Mouse (Mus musculus) hindbrain, embryonic 16.5 days (tissue): ENCODE results near the gene Tmem126a. TPM values are rescaled to one million over a fixed set of nuclear protein-coding genes. Genes with fewer than 3 reads are reported as not detected.

Experiments used
- ATAC-seq: fragments of 200-750 bp; cut with Nextera tagmentation; 2 replicates; pipeline ENCODE4 v1.8.0; 2017; ENCODE audit warnings: moderate TSS enrichment, moderate library complexity
- H3K27ac ChIP-seq: fragments of 300-500 bp; sonication (generic); 2 replicates; pipeline ENCODE4 v1.5.1; 2014; ENCODE audit warnings: low read depth, mild to moderate bottlenecking, control low read depth, low read length, moderate library complexity
- H3K27me3 ChIP-seq: fragments of 300-500 bp; sonication (generic); replicated peaks from 2 replicates; pipeline ENCODE4 v1.6.1; 2014; ENCODE audit warnings: low read length; ENCODE audit not compliant: control insufficient read depth, insufficient read depth
- H3K36me3 ChIP-seq: fragments of 300-500 bp; sonication (generic); 2 replicates; pipeline ENCODE4 v1.6.1; 2014; ENCODE audit warnings: mild to moderate bottlenecking, low read length, moderate library complexity, mixed read lengths; ENCODE audit not compliant: control insufficient read depth, insufficient read depth
- H3K4me1 ChIP-seq: fragments of 300-500 bp; sonication (generic); 2 replicates; pipeline ENCODE4 v1.6.1; 2014; ENCODE audit warnings: low read depth, low read length; ENCODE audit not compliant: control insufficient read depth, insufficient read depth
- H3K4me2 ChIP-seq: fragments of 300-500 bp; sonication (generic); 2 replicates; pipeline ENCODE4 v1.6.1; 2014; ENCODE audit warnings: mild to moderate bottlenecking, low read length, control low read depth, moderate library complexity
- H3K4me3 ChIP-seq: fragments of 300-500 bp; sonication (generic); 2 replicates; pipeline ENCODE4 v1.5.1; 2014; ENCODE audit warnings: mild to moderate bottlenecking, low read length, control low read depth, moderate library complexity
- H3K9ac ChIP-seq: fragments of 300-500 bp; sonication (generic); 2 replicates; pipeline ENCODE4 v1.6.1; 2014; ENCODE audit warnings: low read depth, mild to moderate bottlenecking, control low read depth, low read length, moderate library complexity
- H3K9me3 ChIP-seq: fragments of 300-500 bp; sonication (generic); 2 replicates; pipeline ENCODE4 v1.6.1; 2014; ENCODE audit warnings: mild to moderate bottlenecking, low read length, moderate library complexity; ENCODE audit not compliant: control insufficient read depth
- WGBS: fragments of 180-500 bp; shearing (Covaris S2); extraction: QIAGEN DNeasy Blood & Tissue Kit; methylation state at CpG from one replicate; pipeline ENCODE4 v1.1.7; 2014; 5-methylcytosine and 5-hydroxymethylcytosine counted together
- polyA plus RNA-seq: library from polyadenylated mRNA; unstranded; fragments of >200 nt; fragmentation: Nextera tagmentation; extraction: Ambion mirVana; gene quantifications from 2 replicates; pipeline ENCODE4 v1.2.1, GENCODE M21; 2015

Tmem126a gene
- 123 and 136 TPM in 2 replicates for polyA plus RNA-seq

DNA sequence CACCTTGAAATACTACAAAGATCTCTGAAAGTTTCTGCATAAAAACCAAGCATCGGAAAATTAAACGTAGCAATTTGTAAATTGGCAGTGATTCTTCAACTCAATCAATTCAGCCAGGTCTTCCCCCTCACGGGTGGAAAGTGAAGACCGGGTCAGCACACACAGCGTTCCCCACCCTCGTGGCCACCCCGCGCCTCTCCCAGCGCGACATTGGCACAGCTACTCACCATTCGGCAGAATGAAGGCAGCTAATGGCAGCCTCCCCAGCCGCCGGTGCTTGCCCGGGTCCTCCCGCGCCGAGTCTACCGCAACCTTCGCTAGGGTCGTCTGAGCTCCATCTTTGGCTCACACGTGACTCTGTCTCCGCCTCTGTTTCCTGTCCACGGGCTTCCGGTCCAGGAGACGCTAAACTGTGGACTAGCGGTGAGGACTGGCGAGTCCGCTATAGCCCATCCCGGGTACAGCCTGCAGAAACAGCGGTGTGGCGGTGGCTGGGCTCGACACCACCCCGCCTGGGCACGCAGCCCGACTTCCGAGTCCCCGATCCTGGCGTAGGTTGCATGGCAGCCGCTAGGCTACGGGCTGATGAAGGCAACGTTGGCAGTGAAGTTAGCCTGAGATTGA, at the start of gene Tmem126a:
Gene Tmem126a (minus strand): TSS at position 385 of the 624 bp plus-strand sequence.
- H3K4me1 ChIP-seq = peaks cover 10% of the 10 kb centered on the region
- no peaks in the 10 kb centered on the region for H3K9me3 ChIP-seq
- peak within 1 kb of the TSS; percentile 77 for H3K4me3 ChIP-seq
- under 1% methylated on average over 41 of the region's 41 CpGs for WGBS
- peak within 1 kb of the TSS; percentile 96 for H3K27ac ChIP-seq
- no peaks in the 10 kb centered on the region; the same call in 1 of the 2 replicates for H3K36me3 ChIP-seq
- no peaks in the 10 kb centered on the region for H3K27me3 ChIP-seq
- peak; percentile 99 for ATAC-seq
- peak within 1 kb of the TSS; percentile 72 for H3K4me2 ChIP-seq
- peak within 1 kb of the TSS; percentile 90 for H3K9ac ChIP-seq

DNA sequence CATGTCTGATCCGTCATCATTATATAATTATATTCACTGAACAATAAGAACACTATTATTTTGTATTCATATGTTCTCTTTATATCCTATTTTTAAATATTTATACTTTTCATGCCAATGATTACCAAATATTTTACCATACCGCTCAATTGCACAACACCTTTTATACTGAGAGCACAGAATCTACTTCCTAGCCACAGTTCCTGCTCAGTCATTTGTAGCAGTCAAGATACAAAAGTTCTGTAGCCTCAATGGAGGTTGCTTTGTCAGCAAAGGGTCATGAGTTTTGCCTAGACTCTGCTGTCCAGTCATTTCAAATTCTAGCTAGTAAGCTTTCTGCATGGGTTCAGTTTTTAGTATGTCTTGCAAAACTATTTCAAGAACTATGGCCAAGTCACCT, 25.6 kb upstream of the Tmem126a start:
- no peak overlapping the region for H3K27ac ChIP-seq
- no peaks in the 10 kb centered on the region for H3K36me3 ChIP-seq
- no peaks in the 10 kb centered on the region for H3K27me3 ChIP-seq
- H3K4me2 ChIP-seq = no peak overlapping the region
- no peaks in the 10 kb centered on the region for H3K4me1 ChIP-seq
- H3K9ac ChIP-seq = no peak overlapping the region
- 88% methylated on average over 2 of the region's 2 CpGs for WGBS
- H3K9me3 ChIP-seq = no peaks in the 10 kb centered on the region
- no peak overlapping the region for H3K4me3 ChIP-seq
- ATAC-seq = no peak

DNA sequence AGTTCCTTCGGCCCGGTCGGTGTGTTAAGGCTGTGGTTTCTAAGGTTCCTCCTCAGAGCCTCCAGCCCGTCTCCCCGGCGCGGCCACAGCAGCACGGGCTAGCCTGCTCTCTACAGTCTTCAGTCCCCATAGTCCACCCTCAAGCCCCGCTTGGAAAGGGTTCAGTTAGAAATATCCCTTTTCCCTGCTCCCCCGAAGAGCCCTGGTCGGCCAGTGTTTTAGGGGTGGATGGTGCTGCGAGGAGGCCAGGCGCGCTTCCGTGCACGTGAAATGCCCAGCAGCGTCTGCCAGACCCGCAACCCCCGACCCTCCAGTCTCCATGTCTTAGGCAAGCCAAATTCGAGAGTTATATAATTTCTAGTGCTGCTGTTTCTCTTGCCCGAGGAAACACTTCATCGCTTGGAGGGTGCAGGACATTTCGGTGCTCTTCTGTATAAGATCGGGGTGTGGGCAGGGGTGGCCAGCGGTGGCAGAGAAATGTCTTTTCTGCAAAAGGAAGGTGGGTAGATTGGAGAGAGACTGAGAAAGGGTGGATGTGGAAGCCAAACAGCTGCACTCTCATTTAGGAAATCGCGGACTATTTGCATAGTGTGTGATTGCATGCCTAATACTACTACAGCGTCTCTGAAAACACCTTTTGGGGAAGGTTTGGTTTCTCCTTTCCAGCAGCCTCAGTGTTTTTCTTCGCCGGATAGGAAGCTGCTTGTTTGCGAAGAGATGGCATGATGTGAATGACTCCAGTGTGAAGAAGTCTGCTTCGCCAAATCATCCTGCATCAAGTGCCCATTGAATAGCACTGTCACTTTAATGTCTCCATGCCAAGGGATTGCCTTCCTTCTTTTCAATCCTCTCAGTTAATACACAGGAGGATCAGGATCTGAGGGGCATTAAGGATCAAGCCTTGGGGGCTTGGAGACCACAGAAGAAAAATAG, 19.6 kb upstream of the Tmem126a start, which contains the start of gene Dlg2:
Gene Dlg2 (plus strand): TSS at position 360 of the 933 bp plus-strand sequence.
- WGBS = under 1% methylated on average over 30 of the region's 32 CpGs

DNA sequence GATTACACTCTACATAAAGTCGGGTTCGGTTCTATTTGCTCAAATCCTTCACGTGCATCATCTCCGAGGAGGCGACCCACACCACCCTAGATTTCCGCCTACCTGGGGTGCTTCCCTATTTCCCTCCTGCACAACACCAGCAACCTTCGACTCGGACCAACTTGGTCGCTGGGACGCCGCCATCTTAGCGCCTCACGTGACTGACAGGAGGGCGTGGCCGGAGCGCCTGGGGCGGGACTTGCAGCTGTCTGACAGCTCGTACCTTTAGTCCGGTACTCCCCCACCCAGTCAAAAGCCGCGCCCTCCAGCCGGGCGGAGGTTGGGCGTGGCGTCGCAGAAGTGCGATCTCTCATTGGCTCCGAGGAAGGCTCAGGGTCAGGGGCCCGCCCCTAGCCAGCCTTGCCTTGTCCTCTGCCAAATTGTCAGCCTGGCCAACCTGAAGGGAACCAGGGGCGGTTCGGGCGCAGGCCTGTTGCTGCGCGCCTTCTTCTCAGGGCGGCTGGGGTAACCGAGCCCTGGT, 18.8 kb upstream of the Tmem126a start, which contains the start of gene Tmem126b:
Gene Tmem126b (minus strand): TSS at position 209 of the 520 bp plus-strand sequence.
- H3K4me3 ChIP-seq = peak within 1 kb of the TSS; percentile 59
- H3K9me3 ChIP-seq = no peaks in the 10 kb centered on the region
- no peaks in the 10 kb centered on the region for H3K36me3 ChIP-seq
- peak within 1 kb of the TSS; percentile 82 for H3K4me2 ChIP-seq
- H3K27me3 ChIP-seq = no peaks in the 10 kb centered on the region
- H3K9ac ChIP-seq = peak within 1 kb of the TSS; percentile 78
- WGBS = under 1% methylated on average over 31 of the region's 36 CpGs
- peak; percentile 100 for ATAC-seq
- H3K4me1 ChIP-seq = peaks cover 7% of the 10 kb centered on the region
- peak within 1 kb of the TSS; percentile 92 for H3K27ac ChIP-seq

More for the DNA sequence above, 19.6 kb upstream of the Tmem126a start, which contains the start of gene Dlg2:
- no peak for ATAC-seq
- Histone ChIP-seq H3K4me2 (peak within 1 kb of the TSS; percentile 82), H3K9me3 (no peaks in the 10 kb centered on the region), H3K4me3 (peak within 1 kb of the TSS; percentile 59), H3K27ac (peak within 1 kb of the TSS; percentile 92), H3K27me3 (no peaks in the 10 kb centered on the region), H3K4me1 (peaks cover 7% of the 10 kb centered on the region), H3K36me3 (no peaks in the 10 kb centered on the region), H3K9ac (peak within 1 kb of the TSS; percentile 78)

DNA sequence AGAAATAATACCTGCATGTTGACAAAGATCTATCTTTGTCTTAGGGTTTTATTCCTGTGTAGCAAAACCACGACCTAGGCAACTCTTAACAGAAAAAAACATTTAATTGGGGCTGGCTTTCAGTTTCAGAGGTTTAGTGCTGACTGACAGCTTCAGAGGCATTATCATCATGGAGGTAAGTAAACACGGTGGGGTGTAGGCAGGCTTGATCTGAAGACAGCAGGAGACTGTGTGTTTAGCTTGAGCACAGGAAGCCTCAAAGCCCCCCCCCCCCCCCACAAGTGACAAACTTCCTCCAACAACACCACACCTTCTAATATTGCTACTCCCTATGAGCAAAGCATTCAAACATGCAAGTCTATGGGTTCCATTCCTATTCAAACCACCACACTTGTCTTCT, 16.5 kb upstream of the Tmem126a start:
- ATAC-seq = no peak
- H3K4me1 ChIP-seq = peaks cover 7% of the 10 kb centered on the region
- no peak overlapping the region for H3K9ac ChIP-seq
- no peaks in the 10 kb centered on the region for H3K27me3 ChIP-seq
- 77% methylated on average over 2 of the region's 2 CpGs for WGBS
- H3K27ac ChIP-seq = no peak overlapping the region
- H3K4me3 ChIP-seq = no peak overlapping the region
- H3K4me2 ChIP-seq = no peak overlapping the region
- H3K36me3 ChIP-seq = peaks cover 10% of the 10 kb centered on the region
- H3K9me3 ChIP-seq = no peaks in the 10 kb centered on the region

DNA sequence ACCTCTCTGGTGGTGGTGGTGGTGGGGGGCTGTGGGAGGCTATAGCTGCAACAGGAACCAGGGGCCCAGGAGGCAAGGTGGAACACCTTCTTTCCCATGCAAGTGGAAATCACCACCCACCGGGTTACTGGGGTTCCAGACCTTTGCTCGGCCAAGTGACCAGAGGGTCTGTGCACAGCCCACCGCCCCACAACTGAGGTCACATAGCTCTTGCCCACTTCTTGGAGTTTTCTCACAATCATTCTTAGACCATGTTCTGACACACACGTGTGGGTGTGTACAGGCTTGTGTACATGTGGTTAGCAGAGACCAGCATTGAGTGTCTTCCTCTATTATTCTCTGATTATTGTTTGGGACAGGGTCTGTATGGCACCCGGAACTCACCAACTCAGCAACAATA, 4.4 kb upstream of the Tmem126a start:
- no peaks in the 10 kb centered on the region for H3K27me3 ChIP-seq
- H3K4me3 ChIP-seq = no peak overlapping the region
- ATAC-seq = no peak
- H3K9ac ChIP-seq = no peak overlapping the region
- WGBS = 96% methylated on average over 5 of the region's 5 CpGs
- H3K9me3 ChIP-seq = no peaks in the 10 kb centered on the region
- no peak overlapping the region for H3K27ac ChIP-seq
- H3K4me2 ChIP-seq = no peak overlapping the region
- H3K4me1 ChIP-seq = peaks cover under 1% of the 10 kb centered on the region; the same call in 1 of the 2 replicates
- H3K36me3 ChIP-seq = no peaks in the 10 kb centered on the region

DNA sequence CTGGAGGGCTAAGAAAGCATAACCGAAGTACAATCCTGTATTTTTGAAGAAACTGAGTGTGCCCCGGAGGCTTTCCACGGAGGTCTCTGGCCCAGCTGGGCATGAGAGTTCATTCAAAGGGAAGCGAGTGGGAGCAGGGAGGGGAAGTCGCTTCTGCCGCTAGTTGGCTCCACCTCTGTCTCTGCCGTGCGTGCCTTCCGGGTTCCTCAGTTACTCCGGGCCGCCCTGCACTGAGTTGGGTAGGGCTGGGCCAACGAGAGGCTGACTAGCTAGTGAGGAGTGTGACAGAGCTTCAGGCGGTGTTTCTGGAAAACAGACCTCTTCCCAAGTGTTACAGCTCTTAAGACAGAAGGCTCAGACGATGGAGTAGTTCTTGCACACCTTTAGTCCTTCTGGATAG, 3.9 kb upstream of the Tmem126a start:
- no peak for ATAC-seq
- Histone ChIP-seq H3K9me3 (no peaks in the 10 kb centered on the region), H3K4me2 (no peak overlapping the region), H3K4me1 (peaks cover 5% of the 10 kb centered on the region), H3K27ac (no peak overlapping the region), H3K9ac (no peak overlapping the region), H3K27me3 (no peaks in the 10 kb centered on the region), H3K4me3 (no peak overlapping the region), H3K36me3 (no peaks in the 10 kb centered on the region)
- WGBS = 20% methylated on average over 14 of the region's 14 CpGs

DNA sequence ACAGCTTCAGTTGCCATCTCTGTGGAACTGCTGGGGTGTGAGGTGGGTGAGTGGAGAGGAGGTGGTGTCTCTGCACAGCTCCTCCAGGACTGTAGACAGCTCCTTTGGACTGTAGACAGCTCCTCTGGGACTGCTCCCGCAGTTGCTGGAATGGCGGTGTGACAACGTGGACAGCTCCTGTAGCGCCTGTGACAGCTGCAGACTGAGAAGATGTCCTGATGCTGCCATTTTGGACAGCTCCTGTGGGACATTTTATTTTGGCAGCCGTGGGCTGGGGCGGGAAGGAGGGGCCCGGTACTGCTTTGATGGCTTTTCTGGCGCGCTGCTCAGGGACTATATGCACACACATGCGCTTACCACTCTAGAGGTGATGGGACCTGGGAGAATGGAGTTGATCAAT, 3.3 kb upstream of the Tmem126a start:
- H3K9ac ChIP-seq = no peak overlapping the region
- H3K36me3 ChIP-seq = no peaks in the 10 kb centered on the region
- H3K9me3 ChIP-seq = no peaks in the 10 kb centered on the region
- no peak overlapping the region for H3K4me3 ChIP-seq
- peaks cover 10% of the 10 kb centered on the region for H3K4me1 ChIP-seq
- ATAC-seq = no peak
- no peak overlapping the region for H3K4me2 ChIP-seq
- H3K27ac ChIP-seq = no peak overlapping the region
- H3K27me3 ChIP-seq = no peaks in the 10 kb centered on the region
- WGBS = 60% methylated on average over 10 of the region's 10 CpGs

DNA sequence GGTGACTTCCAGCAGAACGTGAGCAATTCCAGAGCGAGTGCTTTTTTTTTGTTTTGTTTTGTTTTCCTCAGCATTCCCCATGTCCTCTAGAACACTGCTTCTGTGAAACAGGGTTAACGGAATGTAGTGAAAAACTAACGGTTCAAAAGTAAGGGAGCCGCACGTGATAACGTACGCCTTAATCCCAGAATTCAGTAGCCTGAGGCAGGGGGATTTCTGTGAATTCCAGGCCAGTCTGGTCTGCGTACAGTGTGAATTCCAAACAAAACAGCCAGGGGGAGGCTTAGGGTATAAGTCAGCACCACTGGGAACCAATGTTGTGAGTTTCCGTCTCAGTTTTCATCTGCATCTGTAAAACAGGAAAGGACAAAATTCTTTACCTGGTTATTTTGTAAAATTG, 488 bp upstream of the Tmem126a start:
- Histone ChIP-seq H3K4me1 (peaks cover 10% of the 10 kb centered on the region), H3K36me3 (no peaks in the 10 kb centered on the region; the same call in 1 of the 2 replicates), H3K9me3 (no peaks in the 10 kb centered on the region), H3K4me3 (peak overlapping the region; percentile 77), H3K9ac (peak overlapping the region; percentile 90), H3K27me3 (no peaks in the 10 kb centered on the region), H3K4me2 (peak overlapping the region; percentile 72), H3K27ac (peak overlapping the region; percentile 96)
- ATAC-seq = peak; percentile 64
- 8% methylated on average over 10 of the region's 10 CpGs for WGBS
